Mouse (Mus musculus): ENCODE results near the gene Cdhr1. TPM values are rescaled to one million over a fixed set of nuclear protein-coding genes. Genes with fewer than 3 reads are reported as not detected.
A peak's percentile ranks its signal among the peaks of the same experiment; 100 is the strongest.

Gene Cdhr1
- polyA plus RNA-seq, 1 experiment from 2014 or later = 0.05 TPM

DNA sequence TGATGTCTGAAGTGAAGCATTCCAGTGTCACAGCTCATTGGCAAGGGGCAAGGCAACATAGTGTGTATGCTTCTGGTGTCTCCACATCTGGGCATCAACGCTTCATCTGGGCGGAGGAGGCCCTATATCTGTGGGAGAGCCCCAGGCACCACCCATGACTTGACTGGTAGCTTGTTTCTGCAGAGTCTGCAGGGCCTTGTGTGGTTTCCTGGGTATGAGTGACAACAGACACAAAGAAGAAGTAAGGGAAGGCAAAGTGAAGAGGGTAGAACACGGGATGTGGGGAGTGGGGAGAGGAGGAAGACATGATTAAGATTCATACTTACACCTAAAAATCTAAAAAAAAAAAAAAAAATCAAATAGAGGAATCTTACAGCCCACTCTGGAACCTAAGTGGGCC is 4.3 kb upstream of the Cdhr1 start:
- no peaks in the 10 kb centered on the region for H3K4me1 ChIP-seq (replicated peaks; ENCODE audit: control insufficient read depth, insufficient read depth, low read length)
- ATAC-seq (replicated peaks; ENCODE audit: low FRiP score) = no peak
- no peak overlapping the region for H3K9ac ChIP-seq (ENCODE audit: low read depth, low read length)
- H3K4me2 ChIP-seq = no peak overlapping the region
- 49% methylated on average over 3 of the region's 3 CpGs for WGBS
- H3K27ac ChIP-seq (ENCODE audit: low read depth, low read length) = no peak overlapping the region
- no peaks in the 10 kb centered on the region for H3K36me3 ChIP-seq (ENCODE audit: control insufficient read depth, insufficient read depth, low read length)
- no peaks in the 10 kb centered on the region for H3K9me3 ChIP-seq (ENCODE audit: control insufficient read depth, low read length)
- H3K27me3 ChIP-seq (replicated peaks; ENCODE audit: control insufficient read depth, insufficient read depth, low read length) = peaks cover 23% of the 10 kb centered on the region
- no peak for DNase-seq (ENCODE audit: low spot score)
- H3K4me3 ChIP-seq (ENCODE audit: low read depth, low read length) = no peak overlapping the region

DNA sequence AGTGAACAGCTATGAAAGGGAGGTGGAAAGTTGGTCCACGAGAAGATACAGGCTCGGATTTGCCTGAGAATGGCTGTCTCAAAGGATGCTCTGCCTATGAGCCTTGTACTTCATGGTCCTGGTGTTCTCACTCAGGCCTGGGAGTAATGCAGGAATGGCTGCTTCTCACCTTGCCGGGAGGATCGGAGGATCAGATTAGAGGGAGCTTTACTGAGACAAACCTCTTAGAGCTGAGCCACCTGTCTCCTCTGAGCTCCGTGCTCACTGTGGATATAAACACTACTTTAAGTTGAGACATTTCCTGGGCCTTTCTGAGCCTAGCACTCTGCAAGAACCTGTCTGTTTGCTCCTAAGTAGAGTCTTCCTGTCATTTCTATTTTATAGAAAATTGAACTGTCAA is 3.4 kb upstream of the Cdhr1 start:
- Histone ChIP-seq H3K36me3 (ENCODE audit: control insufficient read depth, insufficient read depth, low read length) (no peaks in the 10 kb centered on the region), H3K9ac (ENCODE audit: low read depth, low read length) (no peak overlapping the region), H3K4me1 (replicated peaks; ENCODE audit: control insufficient read depth, insufficient read depth, low read length) (no peaks in the 10 kb centered on the region), H3K27ac (ENCODE audit: low read depth, low read length) (no peak overlapping the region), H3K4me3 (ENCODE audit: low read depth, low read length) (no peak overlapping the region), H3K9me3 (ENCODE audit: control insufficient read depth, low read length) (no peaks in the 10 kb centered on the region), H3K4me2 (no peak overlapping the region), H3K27me3 (replicated peaks; ENCODE audit: control insufficient read depth, insufficient read depth, low read length) (peaks cover 29% of the 10 kb centered on the region)
- WGBS = 49% methylated on average over 5 of the region's 5 CpGs
- no peak for DNase-seq (ENCODE audit: low spot score)
- no peak for ATAC-seq (replicated peaks; ENCODE audit: low FRiP score)

DNA sequence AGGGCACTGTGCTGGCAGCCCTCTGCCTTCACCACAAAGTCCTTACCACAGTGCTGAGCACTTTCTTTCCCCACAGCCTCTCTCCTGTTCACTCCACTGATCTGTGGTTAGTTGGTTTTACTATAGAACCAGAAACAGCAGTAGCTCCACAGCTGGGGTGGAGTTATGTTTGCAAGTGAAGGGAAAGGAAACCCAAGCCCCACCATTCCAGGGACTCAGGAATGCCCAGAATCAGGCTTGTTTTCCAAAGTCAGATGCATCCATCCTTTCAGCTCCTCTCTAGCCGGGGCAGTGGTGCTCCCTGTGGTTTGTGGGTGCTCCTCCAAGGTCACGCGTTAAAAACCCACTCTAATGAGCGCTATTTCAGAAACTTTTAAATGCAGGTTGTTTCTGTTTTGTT is 2.6 kb downstream of the Cdhr1 start:
- H3K36me3 ChIP-seq (ENCODE audit: control insufficient read depth, insufficient read depth, low read length) = no peaks in the 10 kb centered on the region
- no peak for DNase-seq (ENCODE audit: low spot score)
- ATAC-seq (replicated peaks; ENCODE audit: low FRiP score) = no peak
- no peak overlapping the region for H3K4me3 ChIP-seq (ENCODE audit: low read depth, low read length)
- peaks cover 29% of the 10 kb centered on the region for H3K27me3 ChIP-seq (replicated peaks; ENCODE audit: control insufficient read depth, insufficient read depth, low read length)
- H3K4me2 ChIP-seq = no peak overlapping the region
- 68% methylated on average over 4 of the region's 4 CpGs for WGBS
- no peaks in the 10 kb centered on the region for H3K4me1 ChIP-seq (replicated peaks; ENCODE audit: control insufficient read depth, insufficient read depth, low read length)
- H3K9ac ChIP-seq (ENCODE audit: low read depth, low read length) = no peak overlapping the region
- no peak overlapping the region for H3K27ac ChIP-seq (ENCODE audit: low read depth, low read length)
- no peaks in the 10 kb centered on the region for H3K9me3 ChIP-seq (ENCODE audit: control insufficient read depth, low read length)

DNA sequence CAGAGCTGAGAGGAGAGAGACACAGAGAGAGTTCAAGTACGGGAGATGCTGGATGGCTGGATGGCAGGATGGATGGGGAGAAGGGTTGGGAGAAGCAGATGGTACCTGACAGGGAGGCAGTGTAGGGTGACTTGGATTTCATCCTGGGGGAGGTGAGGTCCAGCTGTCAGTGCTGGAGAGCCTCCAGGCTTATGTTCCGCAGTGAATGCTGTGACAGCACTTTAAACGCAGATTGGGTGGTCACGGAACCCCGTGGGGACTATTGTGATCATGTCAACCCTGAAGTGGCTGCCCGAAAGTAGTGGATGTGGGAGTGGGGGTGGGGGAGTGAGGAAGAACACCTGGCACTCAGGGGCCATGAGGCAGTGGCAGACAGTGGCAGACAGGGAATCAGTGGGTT is 3.7 kb downstream of the Cdhr1 start:
- ATAC-seq (replicated peaks; ENCODE audit: low FRiP score) = no peak
- Histone ChIP-seq H3K4me3 (ENCODE audit: low read depth, low read length) (no peak overlapping the region), H3K27me3 (replicated peaks; ENCODE audit: control insufficient read depth, insufficient read depth, low read length) (peaks cover 26% of the 10 kb centered on the region), H3K9ac (ENCODE audit: low read depth, low read length) (no peak overlapping the region), H3K27ac (ENCODE audit: low read depth, low read length) (no peak overlapping the region), H3K4me1 (replicated peaks; ENCODE audit: control insufficient read depth, insufficient read depth, low read length) (no peaks in the 10 kb centered on the region), H3K36me3 (ENCODE audit: control insufficient read depth, insufficient read depth, low read length) (no peaks in the 10 kb centered on the region), H3K9me3 (ENCODE audit: control insufficient read depth, low read length) (no peaks in the 10 kb centered on the region), H3K4me2 (no peak overlapping the region)
- DNase-seq (ENCODE audit: low spot score) = no peak
- WGBS = 78% methylated on average over 6 of the region's 6 CpGs

DNA sequence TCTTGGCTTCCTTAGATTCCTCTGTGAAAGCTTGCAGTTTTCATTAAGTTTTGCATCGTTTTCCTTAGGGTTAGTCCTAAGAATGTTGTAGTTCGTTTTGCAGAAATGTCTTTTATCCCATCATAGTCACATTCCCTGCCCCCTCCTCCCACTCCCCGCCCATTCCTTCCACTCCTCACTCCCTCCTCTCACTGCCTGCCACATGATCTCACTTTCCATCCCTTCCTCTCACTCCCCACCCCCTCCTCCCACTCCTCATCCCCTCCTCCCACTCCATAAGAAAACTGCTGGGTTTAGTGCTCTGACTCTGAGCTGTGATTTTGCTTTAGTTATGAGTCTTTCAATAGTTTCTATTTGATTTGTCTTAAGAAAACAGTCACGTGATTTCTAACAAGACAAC is 14.4 kb downstream of the Cdhr1 start:
- H3K4me3 ChIP-seq (ENCODE audit: low read depth, low read length) = no peak overlapping the region
- no peak overlapping the region for H3K4me2 ChIP-seq
- no peaks in the 10 kb centered on the region for H3K4me1 ChIP-seq (replicated peaks; ENCODE audit: control insufficient read depth, insufficient read depth, low read length)
- no peak overlapping the region for H3K27ac ChIP-seq (ENCODE audit: low read depth, low read length)
- WGBS = 37% methylated on average over 4 of the region's 4 CpGs
- no peak for ATAC-seq (replicated peaks; ENCODE audit: low FRiP score)
- H3K36me3 ChIP-seq (ENCODE audit: control insufficient read depth, insufficient read depth, low read length) = no peaks in the 10 kb centered on the region
- H3K9ac ChIP-seq (ENCODE audit: low read depth, low read length) = no peak overlapping the region
- DNase-seq (ENCODE audit: low spot score) = no peak
- no peaks in the 10 kb centered on the region for H3K9me3 ChIP-seq (ENCODE audit: control insufficient read depth, low read length)
- no peaks in the 10 kb centered on the region for H3K27me3 ChIP-seq (replicated peaks; ENCODE audit: control insufficient read depth, insufficient read depth, low read length)

DNA sequence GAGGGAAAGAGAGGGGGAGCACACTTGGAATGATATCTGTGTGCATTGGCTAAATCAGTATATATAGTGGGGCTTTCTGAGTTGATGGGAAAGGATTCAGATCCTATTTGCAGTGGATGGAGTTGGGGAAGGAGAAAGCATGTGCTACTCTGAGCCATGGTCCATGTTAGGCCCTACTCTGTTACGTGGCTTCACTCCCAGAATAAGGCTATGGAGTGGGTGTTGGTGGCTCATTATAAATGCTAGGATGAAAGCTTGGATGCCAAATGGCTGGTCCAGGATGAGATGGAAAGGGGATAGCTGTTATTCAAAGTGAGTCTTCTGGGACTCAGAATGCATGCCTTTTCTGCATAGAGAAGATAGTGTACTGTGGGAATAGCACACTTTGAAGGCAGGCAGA is 17.4 kb downstream of the Cdhr1 start:
- Histone ChIP-seq H3K27me3 (replicated peaks; ENCODE audit: control insufficient read depth, insufficient read depth, low read length) (no peaks in the 10 kb centered on the region), H3K9me3 (ENCODE audit: control insufficient read depth, low read length) (no peaks in the 10 kb centered on the region), H3K4me2 (no peak overlapping the region), H3K36me3 (ENCODE audit: control insufficient read depth, insufficient read depth, low read length) (no peaks in the 10 kb centered on the region), H3K4me1 (replicated peaks; ENCODE audit: control insufficient read depth, insufficient read depth, low read length) (no peaks in the 10 kb centered on the region), H3K9ac (ENCODE audit: low read depth, low read length) (no peak overlapping the region), H3K4me3 (ENCODE audit: low read depth, low read length) (no peak overlapping the region), H3K27ac (ENCODE audit: low read depth, low read length) (no peak overlapping the region)
- no peak for ATAC-seq (replicated peaks; ENCODE audit: low FRiP score)
- DNase-seq (ENCODE audit: low spot score) = no peak
- WGBS = 71% methylated on average over 1 of the region's 1 CpGs

GRCm38 (mm10) chr14:37068516-37068915 is 29.6 kb downstream of the Cdhr1 start:
- H3K27me3 ChIP-seq (replicated peaks; ENCODE audit: control insufficient read depth, insufficient read depth, low read length) = no peaks in the 10 kb centered on the region
- no peak overlapping the region for H3K4me3 ChIP-seq (ENCODE audit: low read depth, low read length)
- ATAC-seq (replicated peaks; ENCODE audit: low FRiP score) (no peak), DNase-seq (ENCODE audit: low spot score) (peak; percentile 53)
- no peak overlapping the region for H3K4me2 ChIP-seq
- H3K27ac ChIP-seq (ENCODE audit: low read depth, low read length) = no peak overlapping the region
- no peaks in the 10 kb centered on the region for H3K4me1 ChIP-seq (replicated peaks; ENCODE audit: control insufficient read depth, insufficient read depth, low read length)
- H3K36me3 ChIP-seq (ENCODE audit: control insufficient read depth, insufficient read depth, low read length) = no peaks in the 10 kb centered on the region
- no peak overlapping the region for H3K9ac ChIP-seq (ENCODE audit: low read depth, low read length)
- no peaks in the 10 kb centered on the region for H3K9me3 ChIP-seq (ENCODE audit: control insufficient read depth, low read length)
- WGBS = 20% methylated on average over 9 of the region's 9 CpGs

- no peak within 1 kb of the TSS for H3K4me3 ChIP-seq (ENCODE audit: low read depth, low read length)
- H3K9ac ChIP-seq (ENCODE audit: low read depth, low read length) = no peak within 1 kb of the TSS
- H3K4me2 ChIP-seq = no peak within 1 kb of the TSS
- no peak for ATAC-seq (replicated peaks; ENCODE audit: low FRiP score)
- H3K36me3 ChIP-seq (ENCODE audit: control insufficient read depth, insufficient read depth, low read length) = no peaks in the 10 kb centered on the region
- WGBS = 61% methylated on average over 5 of the region's 5 CpGs
- H3K27ac ChIP-seq (ENCODE audit: low read depth, low read length) = no peak within 1 kb of the TSS
- no peaks in the 10 kb centered on the region for H3K9me3 ChIP-seq (ENCODE audit: control insufficient read depth, low read length)
- H3K4me1 ChIP-seq (replicated peaks; ENCODE audit: control insufficient read depth, insufficient read depth, low read length) = no peaks in the 10 kb centered on the region
- no peaks in the 10 kb centered on the region for H3K27me3 ChIP-seq (replicated peaks; ENCODE audit: control insufficient read depth, insufficient read depth, low read length)
- no peak for DNase-seq (ENCODE audit: low spot score)
These were observed 30.5 kb downstream of the Cdhr1 start, which contains the start of gene Lrit2 for GRCm38 (mm10) chr14:37067629-37068028. Lrit2 (plus strand) TSS chr14:37067929.

- H3K4me2 ChIP-seq = no peak overlapping the region
- no peaks in the 10 kb centered on the region for H3K9me3 ChIP-seq (ENCODE audit: control insufficient read depth, low read length)
- no peak overlapping the region for H3K9ac ChIP-seq (ENCODE audit: low read depth, low read length)
- no peaks in the 10 kb centered on the region for H3K27me3 ChIP-seq (replicated peaks; ENCODE audit: control insufficient read depth, insufficient read depth, low read length)
- no peak overlapping the region for H3K4me3 ChIP-seq (ENCODE audit: low read depth, low read length)
- H3K4me1 ChIP-seq (replicated peaks; ENCODE audit: control insufficient read depth, insufficient read depth, low read length) = no peaks in the 10 kb centered on the region
- H3K36me3 ChIP-seq (ENCODE audit: control insufficient read depth, insufficient read depth, low read length) = no peaks in the 10 kb centered on the region
- 56% methylated on average over 2 of the region's 2 CpGs for WGBS
- H3K27ac ChIP-seq (ENCODE audit: low read depth, low read length) = no peak overlapping the region
- ATAC-seq (replicated peaks; ENCODE audit: low FRiP score) = no peak
- DNase-seq (ENCODE audit: low spot score) = no peak
These were observed 31.5 kb downstream of the Cdhr1 start for GRCm38 (mm10) chr14:37066636-37067035.

Measured in liver, embryonic 11.5 days (tissue).